In genomic region chr11:80153857-80154495, GRCm38 (mm10) we compare ENCODE assay signal across 8 mouse cellular contexts. TPM values are rescaled to one million over a fixed set of nuclear protein-coding genes. Genes with fewer than 3 reads are reported as not detected.
DNase-seq lines count a peak whose midpoint lies in the region; ATAC-seq lines count a peak whose summit lies in the region.

Adap2 (plus strand) TSS chr11:80154105.

- peak within 1 kb of the TSS; percentile 25 for H3K9ac ChIP-seq in intestine, embryonic 14.5 days (ENCODE audit: low read length)

- no peaks in the 10 kb centered on the region for H3K36me3 ChIP-seq in intestine, embryonic 14.5 days (ENCODE audit: control insufficient read depth, insufficient read depth, low read length)

- peak; percentile 96 for DNase-seq in adrenal gland, postnatal 10 days
- DNase-seq in embryo, embryonic 11.5 days (ENCODE audit: low read depth, low spot score): peak; percentile 64
- peak; percentile 91 to 93 for DNase-seq in gastrocnemius, postnatal 36 days
- DNase-seq in intestine, embryonic 14.5 days (ENCODE audit: low spot score): peak; percentile 93
- DNase-seq in left cerebral cortex, postnatal 14 days (ENCODE audit: low spot score in 2 of 2): peak; percentile 70 to 78
- DNase-seq in right cerebral cortex, postnatal 10 days (ENCODE audit: low spot score in 2 of 2): peak; percentile 71 to 79
- peak; percentile 92 for DNase-seq in urinary bladder, postnatal 14 days (ENCODE audit: low spot score)

- ATAC-seq in intestine, embryonic 14.5 days (replicated peaks; ENCODE audit: low FRiP score, low TSS enrichment, low read depth): peak; percentile 85
- ATAC-seq in megakaryocyte progenitor cell, adult 5-6 weeks (replicated peaks; ENCODE audit: poor library complexity): peak; percentile 95

- H3K27ac ChIP-seq in intestine, embryonic 14.5 days (ENCODE audit: low read depth): no peak within 1 kb of the TSS

- WGBS in intestine, embryonic 14.5 days: 1% methylated on average over 47 of the region's 47 CpGs

- no peaks in the 10 kb centered on the region for H3K4me1 ChIP-seq in intestine, embryonic 14.5 days (replicated peaks; ENCODE audit: control insufficient read depth, insufficient read depth, low read length)

- peak within 1 kb of the TSS; percentile 48 for H3K4me3 ChIP-seq in intestine, embryonic 14.5 days (ENCODE audit: low read depth, low read length)

- no peaks in the 10 kb centered on the region for H3K9me3 ChIP-seq in intestine, embryonic 14.5 days (ENCODE audit: control insufficient read depth, low read length)

- peaks cover 29% of the 10 kb centered on the region for H3K27me3 ChIP-seq in intestine, embryonic 14.5 days (replicated peaks; ENCODE audit: control insufficient read depth, insufficient read depth, low read length)

- peak within 1 kb of the TSS; percentile 71 for H3K4me2 ChIP-seq in intestine, embryonic 14.5 days (ENCODE audit: low read length)

- intact Hi-C loops in gastrocnemius, postnatal 36 days (cut with DNase I): no loop called here
- intact Hi-C loops in left cerebral cortex, postnatal 14 days (cut with DNase I): no loop called here

RNA-seq across cellular contexts. Expression of gene Adap2, which starts in this region (rescaled TPM):
- total RNA-seq in adrenal gland, postnatal 10 days (2021): 10 to 100 TPM; 10.4 to 12.5 TPM
- 1 to 10 TPM; 3.4 to 5.9 TPM for total RNA-seq in gastrocnemius, postnatal 36 days (2021)
- polyA plus RNA-seq in intestine, embryonic 14.5 days (2014; fragmentation: Nextera tagmentation; extraction: Ambion mirVana): 1.9 and 2.3 TPM in 2 replicates
- 10 to 100 TPM in 1 of 2 experiments, 1 to 10 TPM in 1; 8.3 to 10.2 TPM for total RNA-seq in left cerebral cortex, postnatal 14 days (2021)
- total RNA-seq in megakaryocyte progenitor cell, adult 5-6 weeks (2015): 0.07 and 0.17 TPM in 2 replicates
- 0.12 and 0.61 TPM in 2 replicates for total RNA-seq in megakaryocyte progenitor cell, adult 5-6 weeks (2017)

Comparison
In these comparisons a context has a peak if more than half of its experiments do, and no peak if none do; other contexts are left out.
1. Peak in ATAC-seq in megakaryocyte progenitor cell, adult 5-6 weeks; RNA of the gene not detected or under 1 TPM.